Mouse (Mus musculus) liver, adult 2 months (tissue): Measurements from ENCODE around the gene Anapc11.

Experiments
- CTCF ChIP-seq: fragments of 200-500 bp; IDR thresholded peaks from 2 replicates; pipeline ENCODE4 v1.5.1; 2011; ENCODE audit warnings: low read depth, low read length, control low read depth
- POLR2A ChIP-seq: fragments of 200-500 bp; IDR thresholded peaks from 2 replicates; pipeline ENCODE4 v1.6.1; 2011; ENCODE audit warnings: low read length, control low read depth; ENCODE audit not compliant: insufficient read depth; ENCODE audit errors: extremely low read depth

DNA sequence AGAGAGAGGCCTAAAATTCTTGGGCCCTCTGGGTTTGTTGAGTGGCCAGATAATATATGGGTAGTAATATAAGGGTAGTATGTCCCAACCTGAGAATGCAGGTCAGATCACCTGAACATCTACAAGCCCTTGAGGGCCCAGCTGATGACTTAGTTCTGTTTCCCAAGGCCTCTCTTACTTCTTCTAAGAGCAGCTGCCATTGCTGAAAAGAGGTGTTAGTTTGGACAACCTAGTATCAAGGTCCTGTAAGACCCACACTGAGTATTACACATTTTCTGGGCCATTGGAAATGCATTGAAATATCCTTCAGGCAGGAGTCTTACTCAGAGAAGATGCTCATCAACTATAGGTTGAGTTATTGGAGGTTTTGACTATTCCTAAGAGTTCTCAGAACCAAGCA, 22.3 kb upstream of the Anapc11 start:
- TF ChIP-seq CTCF (no peak), POLR2A (no peak)
